Mouse (Mus musculus): ENCODE measurements around the gene Anapc4.
A peak's percentile ranks its signal among the peaks of the same experiment; 100 is the strongest.

Gene Anapc4

DNA sequence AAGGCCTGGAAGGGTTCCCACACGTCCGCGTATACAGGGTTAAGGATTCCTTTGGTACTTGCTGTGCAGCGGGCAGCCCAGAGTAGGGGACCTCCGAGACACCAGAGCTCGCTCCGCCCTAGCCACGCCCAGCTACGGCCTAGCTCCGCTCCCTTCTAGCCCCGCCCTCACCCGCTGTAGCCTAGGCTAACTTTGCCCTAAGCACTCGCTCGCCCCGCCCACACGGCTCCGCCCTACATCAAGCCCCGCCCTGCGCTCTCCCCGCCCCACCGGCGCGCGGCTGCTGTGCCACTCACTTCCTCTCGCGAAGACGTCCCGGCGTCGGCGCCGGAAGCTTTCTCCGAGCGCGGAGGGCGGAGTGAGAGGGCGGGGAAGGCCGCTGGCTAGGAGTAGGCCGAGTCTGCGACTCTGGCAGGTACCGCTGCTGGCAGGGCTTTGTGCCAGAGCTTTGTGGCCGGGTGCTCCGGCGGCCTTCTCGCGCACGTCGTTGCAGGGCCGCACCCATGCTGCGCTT is at the start of gene Anapc4:
Anapc4 (plus strand) TSS at position 252 of the 514 bp plus-strand sequence.
- peak; percentile 100 for DNase-seq

GRCm38 (mm10) chr5:52786556-52787322 is 47.1 kb upstream of the Anapc4 start:
- no peak for DNase-seq

DNA sequence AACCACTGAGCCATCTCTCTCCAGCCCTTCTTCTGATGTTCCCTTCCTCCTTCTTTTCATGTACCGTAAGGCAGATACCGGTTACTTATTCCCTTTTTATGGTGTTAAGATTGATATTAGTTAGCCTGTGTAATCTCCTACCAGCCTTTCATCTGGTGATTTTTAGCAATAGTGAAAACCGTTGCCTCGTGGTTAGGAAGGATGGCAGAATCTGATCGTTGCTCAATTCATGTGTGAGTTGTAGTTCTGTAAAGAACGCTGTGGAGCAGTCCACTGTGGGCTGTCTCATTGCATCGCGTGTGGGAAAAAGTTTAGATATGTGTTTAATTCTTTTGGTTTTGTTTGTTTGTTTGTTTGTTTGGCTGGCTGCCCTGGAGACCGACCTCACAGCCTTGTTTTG is 40.6 kb upstream of the Anapc4 start:
- DNase-seq, result no peak

DNA sequence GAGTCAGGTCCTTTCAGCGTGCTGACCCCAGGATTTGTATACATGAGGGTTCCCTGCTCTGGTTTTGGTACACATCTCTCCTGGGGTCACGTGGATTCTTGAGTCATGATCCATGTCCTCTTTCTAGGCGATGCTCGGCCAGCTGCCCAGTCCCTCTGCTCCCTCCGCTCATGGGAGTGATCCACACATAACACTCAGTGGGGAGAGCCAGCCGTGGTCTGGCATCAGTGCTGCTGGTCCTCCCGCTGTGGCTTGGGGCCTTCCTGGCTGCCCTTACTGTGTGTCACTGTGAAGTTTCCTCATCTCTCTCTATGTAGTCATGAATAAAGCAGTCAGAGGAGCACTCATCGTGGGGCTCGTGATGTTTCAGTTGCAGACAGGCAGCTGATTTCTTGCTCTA is 39.7 kb upstream of the Anapc4 start:
- DNase-seq, result no peak

- no peak for DNase-seq
These were observed 34.4 kb upstream of the Anapc4 start for GRCm38 (mm10) chr5:52799274-52799985.

DNA sequence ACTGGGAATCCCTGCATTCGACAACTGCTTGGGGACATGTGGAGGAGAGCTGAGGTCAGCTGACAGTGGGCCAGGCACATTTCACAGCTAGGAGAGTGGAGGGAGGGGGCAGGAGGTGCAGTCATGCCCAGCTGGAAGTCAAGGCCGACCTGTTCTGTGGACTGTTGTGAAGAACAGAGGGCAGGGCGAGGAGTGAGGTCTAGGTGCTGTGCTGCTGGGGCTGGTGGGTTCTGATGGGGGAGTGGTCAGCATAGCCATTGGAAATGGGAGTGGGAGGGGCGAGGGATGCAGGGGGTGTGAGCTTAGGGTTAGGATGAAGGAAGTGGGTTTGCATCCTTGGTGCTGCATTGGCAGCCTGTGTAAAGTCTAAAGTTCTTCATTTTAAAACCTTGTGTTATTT is 28.0 kb upstream of the Anapc4 start:
- no peak for DNase-seq

- no peak for DNase-seq
These were observed 27.5 kb upstream of the Anapc4 start for GRCm38 (mm10) chr5:52806349-52806748.

- DNase-seq, result no peak
These were observed 26.8 kb upstream of the Anapc4 start for GRCm38 (mm10) chr5:52807030-52807429.

- no peak for DNase-seq
These were observed 23.4 kb upstream of the Anapc4 start for GRCm38 (mm10) chr5:52810446-52810845.

DNA sequence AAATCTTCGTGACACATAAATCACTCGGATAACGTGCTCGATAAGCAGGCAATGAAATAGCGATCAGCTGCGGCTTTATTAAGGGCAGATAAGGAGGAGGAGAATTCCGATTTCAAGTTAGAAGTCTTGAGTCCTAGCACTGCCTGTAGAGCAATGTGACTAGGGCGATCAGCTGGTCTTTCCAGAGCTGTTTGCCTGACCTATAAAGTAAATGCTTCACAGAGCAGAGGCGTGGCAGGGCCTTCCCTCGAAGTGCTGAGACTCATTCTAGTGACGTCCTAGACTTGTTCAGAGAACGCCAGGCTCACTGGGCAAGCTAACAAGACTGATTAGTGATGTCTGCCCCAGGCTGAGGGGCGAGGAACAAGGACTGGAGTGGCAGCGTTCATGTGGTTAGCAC is 22.8 kb upstream of the Anapc4 start:
- no peak for DNase-seq

GRCm38 (mm10) chr5:52812456-52812855 is 21.4 kb upstream of the Anapc4 start:
- no peak for DNase-seq

- no peak for DNase-seq
These were observed 20.5 kb upstream of the Anapc4 start for GRCm38 (mm10) chr5:52813312-52813711.

DNA sequence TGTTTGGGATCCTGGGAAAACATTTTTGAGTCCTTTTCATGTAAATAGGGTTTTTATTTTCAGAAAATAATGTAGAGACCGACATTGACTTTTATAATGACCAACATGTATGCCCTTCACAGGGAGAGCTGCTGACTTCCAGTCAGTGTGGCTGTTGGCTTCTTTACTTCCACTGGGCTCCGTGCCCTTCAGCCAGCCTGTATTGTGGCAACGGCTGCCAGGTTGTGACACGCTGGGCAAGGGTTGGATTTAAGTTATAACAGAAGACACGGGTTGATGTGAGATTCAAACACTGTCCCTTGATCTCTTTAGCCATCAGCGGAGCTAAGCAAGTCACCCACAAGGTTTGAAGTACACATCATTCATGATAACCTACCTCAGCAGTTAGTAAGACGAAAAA is 15.1 kb upstream of the Anapc4 start:
- no peak for DNase-seq

GRCm38 (mm10) chr5:52821691-52822090 is 12.1 kb upstream of the Anapc4 start:
- DNase-seq, result peak; percentile 40

DNA sequence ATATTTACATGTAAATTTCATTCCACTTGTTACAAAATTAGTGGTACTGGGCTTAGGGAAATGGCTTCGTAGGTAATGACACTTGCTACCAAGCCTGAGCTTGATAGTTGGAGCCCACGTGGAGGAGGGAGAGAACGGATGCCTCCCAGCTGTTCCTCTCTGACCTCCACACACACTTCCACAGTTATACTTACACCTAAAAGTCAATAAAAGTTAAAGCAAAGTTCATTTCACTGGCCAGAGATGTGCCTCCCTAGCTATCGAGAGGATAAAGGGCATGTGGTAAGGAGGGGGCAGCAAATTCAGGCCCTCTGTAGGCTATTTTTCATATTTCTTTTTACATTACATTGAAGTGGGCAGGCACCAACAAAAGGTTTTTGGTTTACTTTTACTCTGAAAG is 5.9 kb upstream of the Anapc4 start:
- DNase-seq, result no peak

GRCm38 (mm10) chr5:52833005-52833404 is 807 bp upstream of the Anapc4 start:
- DNase-seq, result no peak

- no peak for DNase-seq
These were observed 574 bp downstream of the Anapc4 start for GRCm38 (mm10) chr5:52834386-52834785.

DNA sequence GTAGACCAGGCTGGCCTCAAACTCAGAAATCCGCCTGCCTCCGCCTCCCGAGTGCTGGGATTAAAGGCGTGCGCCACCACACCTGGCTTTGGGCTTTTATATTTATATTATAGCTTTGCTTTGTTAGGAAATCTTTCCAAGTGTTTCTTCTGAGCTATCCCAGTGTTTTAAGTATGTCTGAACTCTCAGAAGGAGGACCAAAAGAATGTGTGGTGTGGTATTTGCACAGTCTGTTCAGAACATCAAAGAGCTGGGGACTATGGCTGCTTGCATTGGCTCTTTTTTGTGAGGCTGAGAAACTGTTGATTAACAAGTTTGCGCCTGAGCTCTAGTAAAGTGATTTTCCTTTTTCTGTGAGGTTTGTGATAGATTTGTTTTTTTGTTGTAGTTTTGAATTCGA is 10.5 kb downstream of the Anapc4 start:
- DNase-seq, result no peak

DNA sequence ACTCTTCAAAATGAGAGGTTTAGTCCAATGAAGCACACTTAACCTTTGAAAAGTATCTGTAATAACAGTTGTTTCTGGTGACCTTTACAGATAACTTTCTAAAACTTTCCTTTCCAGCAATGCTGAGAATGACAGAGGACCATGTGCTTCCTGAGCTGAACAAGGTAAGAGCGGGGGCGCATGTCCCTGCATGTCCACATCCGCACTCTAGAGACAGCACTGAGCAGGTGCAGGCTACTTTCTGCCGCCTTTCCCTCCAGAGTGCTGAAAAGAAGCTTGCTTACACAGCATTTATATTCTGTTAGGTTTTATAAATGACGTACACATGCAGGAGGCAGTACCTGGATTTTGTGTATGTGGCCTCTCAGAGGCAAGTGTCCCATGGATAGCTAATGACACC is 21.9 kb downstream of the Anapc4 start:
- DNase-seq, result no peak

- no peak for DNase-seq
These were observed 30.6 kb downstream of the Anapc4 start for GRCm38 (mm10) chr5:52864446-52864845.

DNA sequence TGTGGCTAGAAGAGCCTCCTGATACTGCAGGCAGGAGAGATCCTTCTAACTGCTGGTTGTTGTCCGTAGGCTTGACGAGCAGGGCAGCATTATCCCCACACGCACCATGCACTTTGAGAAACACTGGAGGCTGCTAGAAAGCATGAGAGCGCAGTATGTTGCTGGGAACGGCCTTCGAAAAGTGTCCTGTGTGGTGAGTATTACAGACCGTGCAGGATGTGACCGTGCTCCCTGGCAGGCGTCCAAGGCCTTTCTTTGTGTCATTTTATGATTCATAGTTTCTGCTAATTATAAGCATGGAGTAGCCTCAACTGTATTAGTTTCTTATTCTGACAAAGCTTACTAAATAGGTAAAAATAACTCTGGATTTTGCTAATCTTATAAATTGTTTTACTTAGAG is 32.0 kb downstream of the Anapc4 start:
- DNase-seq, result peak; percentile 56

DNA sequence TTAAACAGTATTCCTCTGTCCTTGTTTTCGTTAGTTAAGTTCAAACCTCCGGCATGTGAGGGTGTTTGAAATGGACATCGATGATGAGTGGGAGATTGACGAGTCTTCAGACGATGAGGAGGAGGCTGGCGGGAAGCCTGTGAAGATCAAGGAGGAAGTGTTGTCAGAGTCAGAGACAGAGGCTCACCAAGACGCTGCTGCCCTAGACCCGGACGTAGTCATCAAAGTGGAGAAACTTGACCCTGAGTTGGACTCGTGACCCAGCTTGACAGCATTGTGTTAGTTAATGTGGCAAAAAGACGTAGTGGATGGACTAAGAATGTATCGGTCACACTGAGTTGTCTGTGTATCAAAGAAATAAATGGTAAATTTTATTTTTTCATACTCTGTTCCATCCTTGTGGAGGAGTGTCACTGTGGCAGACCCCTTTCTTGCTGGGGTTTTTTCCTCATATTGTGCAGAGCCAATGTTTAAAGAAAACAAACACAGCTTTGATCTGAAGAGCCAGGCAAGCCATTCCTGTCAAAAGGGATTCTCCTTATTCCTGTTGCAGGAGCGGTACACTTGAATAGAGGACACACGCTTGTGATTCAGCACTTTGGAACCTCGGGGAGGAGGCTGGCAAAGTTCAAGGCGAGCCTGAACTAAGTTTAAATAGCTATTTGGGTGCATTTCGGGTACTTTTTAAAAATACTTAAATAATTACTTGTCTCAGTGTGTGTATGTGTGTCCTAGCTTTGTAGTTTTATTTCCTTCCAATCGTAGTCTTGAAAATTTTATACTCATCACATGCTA is 32.7 kb downstream of the Anapc4 start:
- DNase-seq, result no peak

GRCm38 (mm10) chr5:52868918-52869703 is 35.3 kb downstream of the Anapc4 start:
- no peak for DNase-seq

All from kidney, adult 18-20 months (tissue).